Comparison of ENCODE assay signal across 10 mouse cellular contexts in genomic region chr10:49784831-49785230, GRCm38 (mm10). TPM values are rescaled to one million over a fixed set of nuclear protein-coding genes. Genes with fewer than 3 reads are reported as not detected.
A peak's percentile ranks its signal among the peaks of the same experiment; 100 is the strongest.
DNase-seq lines count a peak whose midpoint lies in the region; ATAC-seq and TF ChIP-seq lines count a peak whose summit lies in the region.
"Had no signal": no experiment of that assay in that cellular context is flagged by ENCODE, and none has a peak within 500 bp of the region (broad histone marks: within the 10 kb centered on the region; RNA-seq: fewer than 3 reads in every experiment).

No protein-coding gene starts in this region.

- peak; percentile 87 for DNase-seq in cerebellum, adult 9-10 months
- no peak for DNase-seq in cerebellum, postnatal 4 days (ENCODE audit: low spot score in 2 of 2)
- DNase-seq in lung, postnatal 0 days (ENCODE audit: low spot score), result no peak
- DNase-seq in lung, postnatal 25 days (ENCODE audit: low spot score), result no peak
- no peak for DNase-seq in gastrocnemius, postnatal 10 days
- no peak for DNase-seq in gastrocnemius, postnatal 14 days
- DNase-seq: lung, postnatal 4 days had no signal

- no peak overlapping the region for H3K4me2 ChIP-seq in lung, postnatal 0 days (replicated peaks; ENCODE audit: low read depth, low read length)
- peak overlapping the region; percentile 57 for H3K4me2 ChIP-seq in hindbrain, embryonic 15.5 days
- H3K4me2 ChIP-seq: limb, embryonic 13.5 days had no signal

- no peak overlapping the region for H3K27ac ChIP-seq in lung, postnatal 0 days (ENCODE audit: low read length)
- H3K27ac ChIP-seq in hindbrain, embryonic 15.5 days (replicated peaks), result no peak overlapping the region
- H3K27ac ChIP-seq: limb, embryonic 13.5 days had no signal

- TF ChIP-seq EP300 in lung, postnatal 0 days (IDR thresholded peaks at IDR 0.05), result no peak

- H3K36me3 ChIP-seq in lung, postnatal 0 days (ENCODE audit: insufficient read depth, low read length), result no peaks in the 10 kb centered on the region
- H3K36me3 ChIP-seq in hindbrain, embryonic 15.5 days, result no peaks in the 10 kb centered on the region
- H3K36me3 ChIP-seq: limb, embryonic 13.5 days had no signal

- peaks cover 4% of the 10 kb centered on the region; the same call in 1 of the 2 replicates for H3K27me3 ChIP-seq in lung, postnatal 0 days (replicated peaks; ENCODE audit: insufficient read depth, low read length)
- no peaks in the 10 kb centered on the region for H3K27me3 ChIP-seq in hindbrain, embryonic 15.5 days

- no peak overlapping the region for H3K9ac ChIP-seq in lung, postnatal 0 days (replicated peaks; ENCODE audit: low read depth)
- no peak overlapping the region for H3K9ac ChIP-seq in hindbrain, embryonic 15.5 days
- H3K9ac ChIP-seq: limb, embryonic 13.5 days had no signal

- intact Hi-C loops in gastrocnemius, postnatal 14 days (cut with DNase I; ENCODE audit: low total_unique reads), result no loop called here

- H3K4me3 ChIP-seq in lung, postnatal 0 days (ENCODE audit: low read depth, low read length), result no peak overlapping the region
- peak overlapping the region; percentile 27 for H3K4me3 ChIP-seq in hindbrain, embryonic 15.5 days
- H3K4me3 ChIP-seq: limb, embryonic 13.5 days had no signal

- 15% methylated on average over 2 of the region's 2 CpGs for WGBS in lung, postnatal 0 days
- 14% methylated on average over 2 of the region's 2 CpGs for WGBS in hindbrain, embryonic 15.5 days

- H3K9me3 ChIP-seq in lung, postnatal 0 days (ENCODE audit: low read length), result no peaks in the 10 kb centered on the region
- H3K9me3 ChIP-seq in hindbrain, embryonic 15.5 days, result no peaks in the 10 kb centered on the region
- H3K9me3 ChIP-seq: limb, embryonic 13.5 days had no signal

- TF ChIP-seq CTCF in lung, postnatal 0 days (IDR thresholded peaks at IDR 0.05), result 0 out of 2 replicates have a peak, but pooled peaks have one; percentile 13

- no peaks in the 10 kb centered on the region for H3K4me1 ChIP-seq in lung, postnatal 0 days (ENCODE audit: insufficient read depth, low read depth, low read length)
- peaks cover 35% of the 10 kb centered on the region for H3K4me1 ChIP-seq in hindbrain, embryonic 15.5 days (replicated peaks)

- ATAC-seq in lung, postnatal 0 days, result no peak
- ATAC-seq in hindbrain, embryonic 15.5 days (ENCODE audit: low FRiP score, low read depth), result no peak
- no peak for ATAC-seq in activated CD4-positive, CD25-positive, alpha-beta regulatory T cell, adult 4 months

RNA-seq across cellular contexts. Expression of gene Grik2, which starts 3.7 kb away (rescaled TPM):
- 0.12 and 0.46 TPM in 2 replicates for polyA plus RNA-seq in lung, postnatal 0 days (2015; fragmentation: Nextera tagmentation; extraction: Ambion mirVana)
- polyA plus RNA-seq in hindbrain, embryonic 15.5 days (2015; fragmentation: Nextera tagmentation; extraction: Ambion mirVana), result 28.8 and 28.9 TPM in 2 replicates
- total RNA-seq in gastrocnemius, postnatal 10 days (2021), result 1 to 10 TPM; 1.2 to 1.5 TPM
- polyA plus RNA-seq in activated CD4-positive, CD25-positive, alpha-beta regulatory T cell, adult 4 months (2017; shearing (Covaris generic)), result not detected
- total RNA-seq in gastrocnemius, postnatal 14 days (2021), result under 1 TPM; 0.44 to 0.49 TPM

Comparison
In these comparisons a context has a peak if more than half of its experiments do, and no peak if none do; other contexts are left out.
1. RNA of gene Grik2, which starts 3.7 kb away (polyA plus RNA-seq): 28.8 to 28.9 TPM in hindbrain, embryonic 15.5 days; 0.12 to 0.46 TPM in lung, postnatal 0 days and not detected in activated CD4-positive, CD25-positive, alpha-beta regulatory T cell, adult 4 months; every median in the first group is over 10 times any median in the second.